Mouse (Mus musculus): ENCODE results near the gene Camkk1. TPM values are rescaled to one million over a fixed set of nuclear protein-coding genes. Genes with fewer than 3 reads are reported as not detected.

Camkk1 gene
- total and polyA plus RNA-seq, 3 experiments, result 5.8 to 6.6 TPM; not detected in 1

- H3K79me2 ChIP-seq (ENCODE audit: control insufficient read depth, insufficient read depth, low read length, poor library complexity), result no peaks in the 10 kb centered on the region
- no peak for DNase-seq (ENCODE audit: low read depth, low spot score)
- peaks cover 0 to 6% of the 10 kb centered on the region in 2 experiments; a peak in 2 of 4 replicates for H3K36me3 ChIP-seq (ENCODE audit: control insufficient read depth in 1 of 2, insufficient read depth in 2 of 2, low read length in 2 of 2)
- H3K4me3 ChIP-seq (ENCODE audit: control insufficient read depth in 1 of 2, insufficient read depth in 1 of 2, low read depth in 2 of 2, low read length in 2 of 2), result no peak overlapping the region
- H3K4me1 ChIP-seq (ENCODE audit: control insufficient read depth in 1 of 2, insufficient read depth in 2 of 2, low read length in 2 of 2), result peaks cover 5 to 16% of the 10 kb centered on the region in 2 experiments; a peak in 3 of 4 replicates
- no peaks in the 10 kb centered on the region for H3K9me3 ChIP-seq (replicated peaks; ENCODE audit: insufficient read depth, low read length)
- H3K27me3 ChIP-seq (ENCODE audit: control insufficient read depth in 1 of 2, insufficient read depth in 2 of 2, low read length in 2 of 2), result no peaks in the 10 kb centered on the region
- no peak overlapping the region for H3K9ac ChIP-seq (ENCODE audit: control insufficient read depth, low read depth, low read length, poor library complexity, severe bottlenecking)
- TF ChIP-seq MEF2A (IDR thresholded peaks at IDR 0.05; ENCODE audit: extremely low read depth, insufficient replicate concordance, low read depth, low read length, poor library complexity, severe bottlenecking) (no peak), CTCF (IDR thresholded peaks at IDR 0.05 in 2 of 3, conservative IDR thresholded peaks at IDR 0.05 in 1 of 3; ENCODE audit: control insufficient read depth in 1 of 3, insufficient read depth in 1 of 3, low read depth in 2 of 3, low read length in 3 of 3, poor library complexity in 1 of 3, severe bottlenecking in 1 of 3) (no peak), UBTF (IDR thresholded peaks at IDR 0.05; ENCODE audit: borderline replicate concordance, insufficient read depth, low read depth, low read length) (no peak), POLR2AphosphoS5 (IDR thresholded peaks at IDR 0.05; ENCODE audit: borderline replicate concordance, low read depth, low read length) (no peak), MYB (IDR thresholded peaks at IDR 0.05; ENCODE audit: low read depth, low read length) (no peak), USF2 (IDR thresholded peaks at IDR 0.05; ENCODE audit: borderline replicate concordance in 1 of 2, insufficient read depth in 1 of 2, low read depth in 1 of 2, low read length in 2 of 2) (no peak), ZNF384 (IDR thresholded peaks at IDR 0.05; ENCODE audit: low read depth, low read length) (no peak), RCOR1 (IDR thresholded peaks at IDR 0.05; ENCODE audit: low read depth, low read length) (no peak), SIN3A (IDR thresholded peaks at IDR 0.05; ENCODE audit: low read length) (no peak), BHLHE40 (IDR thresholded peaks at IDR 0.05; ENCODE audit: borderline replicate concordance, low read depth, low read length) (no peak), JUND (IDR thresholded peaks at IDR 0.05; ENCODE audit: low read depth, low read length) (no peak), USF1 (IDR thresholded peaks at IDR 0.05; ENCODE audit: low read depth, low read length) (no peak), TBP (IDR thresholded peaks at IDR 0.05; ENCODE audit: low read depth, low read length) (no peak), KAT2A (conservative IDR thresholded peaks at IDR 0.05; ENCODE audit: low read depth, low read length) (no peak), MAFK (IDR thresholded peaks at IDR 0.05; ENCODE audit: borderline replicate concordance, low read depth, low read length) (no peak), ZMIZ1 (IDR thresholded peaks at IDR 0.05; ENCODE audit: low read depth, low read length) (no peak)
- no peak overlapping the region for H3K27ac ChIP-seq (ENCODE audit: control insufficient read depth, low read depth, low read length)
Observed at GRCm38 (mm10) chr11:73026961-73027360, 8.2 kb downstream of the Camkk1 start.

- Histone ChIP-seq H3K27ac (ENCODE audit: control insufficient read depth, low read depth, low read length) (no peak overlapping the region), H3K4me3 (ENCODE audit: control insufficient read depth in 1 of 2, insufficient read depth in 1 of 2, low read depth in 2 of 2, low read length in 2 of 2) (no peak overlapping the region), H3K27me3 (ENCODE audit: control insufficient read depth in 1 of 2, insufficient read depth in 2 of 2, low read length in 2 of 2) (no peaks in the 10 kb centered on the region), H3K79me2 (ENCODE audit: control insufficient read depth, insufficient read depth, low read length, poor library complexity) (no peaks in the 10 kb centered on the region), H3K36me3 (ENCODE audit: control insufficient read depth in 1 of 2, insufficient read depth in 2 of 2, low read length in 2 of 2) (no peaks in the 10 kb centered on the region), H3K4me1 (ENCODE audit: control insufficient read depth in 1 of 2, insufficient read depth in 2 of 2, low read length in 2 of 2) (peaks cover 0 to 3% of the 10 kb centered on the region in 2 experiments; a peak in 1 of 4 replicates), H3K9ac (ENCODE audit: control insufficient read depth, low read depth, low read length, poor library complexity, severe bottlenecking) (no peak overlapping the region), H3K9me3 (replicated peaks; ENCODE audit: insufficient read depth, low read length) (no peaks in the 10 kb centered on the region)
- no peak for DNase-seq (ENCODE audit: low read depth, low spot score)
- TF ChIP-seq ZNF384 (IDR thresholded peaks at IDR 0.05; ENCODE audit: low read depth, low read length), result no peak
- TF ChIP-seq POLR2AphosphoS2 (IDR thresholded peaks at IDR 0.05; ENCODE audit: low read length), result no peak
- TF ChIP-seq NRF1 (IDR thresholded peaks at IDR 0.05; ENCODE audit: insufficient read depth, low read depth, low read length, poor library complexity, severe bottlenecking), result no peak
- no peak for TF ChIP-seq MXI1 (IDR thresholded peaks at IDR 0.05; ENCODE audit: low read depth, low read length)
- TF ChIP-seq SIN3A (IDR thresholded peaks at IDR 0.05; ENCODE audit: low read length), result no peak
- no peak for TF ChIP-seq CHD2 (IDR thresholded peaks at IDR 0.05; ENCODE audit: low read length)
- no peak for TF ChIP-seq USF1 (IDR thresholded peaks at IDR 0.05; ENCODE audit: low read depth, low read length)
- TF ChIP-seq GABPA (IDR thresholded peaks at IDR 0.05; ENCODE audit: low read depth, low read length), result no peak
- TF ChIP-seq RAD21 (IDR thresholded peaks at IDR 0.05; ENCODE audit: low read depth, low read length), result no peak
- no peak for TF ChIP-seq KAT2A (conservative IDR thresholded peaks at IDR 0.05; ENCODE audit: low read depth, low read length)
- TF ChIP-seq TAL1 (IDR thresholded peaks at IDR 0.05; ENCODE audit: low read length), result no peak
- TF ChIP-seq MAZ (IDR thresholded peaks at IDR 0.05; ENCODE audit: low read depth, low read length), result no peak
- TF ChIP-seq POLR2A (IDR thresholded peaks at IDR 0.05; ENCODE audit: control insufficient read depth in 1 of 2, insufficient read depth in 1 of 2, low read depth in 1 of 2, low read length in 2 of 2, poor library complexity in 1 of 2), result no peak
- no peak for TF ChIP-seq RCOR1 (IDR thresholded peaks at IDR 0.05; ENCODE audit: low read depth, low read length)
- no peak for TF ChIP-seq MAFK (IDR thresholded peaks at IDR 0.05; ENCODE audit: borderline replicate concordance, low read depth, low read length)
- no peak for TF ChIP-seq TBP (IDR thresholded peaks at IDR 0.05; ENCODE audit: low read depth, low read length)
Observed at GRCm38 (mm10) chr11:73030821-73031498, 12.2 kb downstream of the Camkk1 start.
